Comparison of ENCODE assay signal across 9 mouse cellular contexts in the genomic region with DNA sequence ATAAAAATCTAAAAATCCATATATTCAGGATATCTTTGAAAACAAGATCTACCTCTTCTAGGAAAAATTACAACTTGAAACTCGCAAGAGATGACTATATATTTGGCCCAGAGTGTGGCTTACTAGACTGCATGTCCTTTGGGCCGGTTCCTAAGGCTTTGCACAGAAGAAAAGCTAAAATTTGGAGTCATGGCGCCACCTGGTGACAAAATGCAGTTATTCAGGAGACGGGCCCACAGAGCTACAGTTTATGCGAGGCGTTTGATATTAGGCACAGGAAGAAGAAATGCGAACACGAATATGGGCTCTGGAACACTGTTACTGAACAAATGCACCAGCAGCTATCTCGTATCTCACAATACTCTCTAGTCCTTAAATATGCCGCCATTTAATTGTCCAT. TPM values are rescaled to one million over a fixed set of nuclear protein-coding genes. Genes with fewer than 3 reads are reported as not detected.
DNase-seq lines count a peak whose midpoint lies in the region; ATAC-seq and TF ChIP-seq lines count a peak whose summit lies in the region.
"Had no signal": no experiment of that assay in that cellular context is flagged by ENCODE, and none has a peak within 500 bp of the region (broad histone marks: within the 10 kb centered on the region; RNA-seq: fewer than 3 reads in every experiment).

No protein-coding gene starts in this region.

- 10% methylated on average over 10 of the region's 10 CpGs for WGBS in midbrain, embryonic 12.5 days
- WGBS in midbrain, embryonic 16.5 days, result 6% methylated on average over 10 of the region's 10 CpGs
- WGBS in cerebellum, adult 2 months, result 4% methylated on average over 10 of the region's 10 CpGs
- WGBS in liver, embryonic 14.5 days (ENCODE audit: insufficient replicate concordance), result 5% methylated on average over 10 of the region's 10 CpGs

- no peak overlapping the region for H3K4me3 ChIP-seq in midbrain, embryonic 12.5 days
- H3K4me3 ChIP-seq in midbrain, embryonic 16.5 days (ENCODE audit: low read depth, low read length), result no peak overlapping the region
- H3K4me3 ChIP-seq in cerebellum, adult 2 months (replicated peaks; ENCODE audit: insufficient read depth, low read depth, low read length), result no peak overlapping the region
- no peak overlapping the region for H3K4me3 ChIP-seq in liver, embryonic 14.5 days (ENCODE audit: insufficient read depth in 1 of 2, low read depth in 2 of 2, low read length in 2 of 2)

- no peak overlapping the region for H3K4me2 ChIP-seq in midbrain, embryonic 12.5 days (replicated peaks)
- no peak overlapping the region for H3K4me2 ChIP-seq in midbrain, embryonic 16.5 days (ENCODE audit: low read length)
- no peak overlapping the region for H3K4me2 ChIP-seq in liver, embryonic 14.5 days (ENCODE audit: low read depth)

- no peak overlapping the region for H3K27ac ChIP-seq in midbrain, embryonic 12.5 days (replicated peaks)
- H3K27ac ChIP-seq in midbrain, embryonic 16.5 days (ENCODE audit: low read length), result no peak overlapping the region
- no peak overlapping the region for H3K27ac ChIP-seq in cerebellum, adult 2 months (ENCODE audit: insufficient read depth, low read length)
- H3K27ac ChIP-seq in liver, embryonic 14.5 days, result no peak overlapping the region

- peaks cover 14% of the 10 kb centered on the region for H3K4me1 ChIP-seq in midbrain, embryonic 12.5 days
- H3K4me1 ChIP-seq in midbrain, embryonic 16.5 days (ENCODE audit: control insufficient read depth, insufficient read depth, low read length), result peaks cover 15% of the 10 kb centered on the region
- peaks cover 2% of the 10 kb centered on the region for H3K4me1 ChIP-seq in cerebellum, adult 2 months (ENCODE audit: control insufficient read depth, insufficient read depth, low read length)
- H3K4me1 ChIP-seq in liver, embryonic 14.5 days (replicated peaks; ENCODE audit: control insufficient read depth in 2 of 2, insufficient read depth in 2 of 2, low read length in 1 of 2), result peaks cover 5 to 9% of the 10 kb centered on the region in 2 experiments; a peak in 3 of 4 replicates

- no peak for TF ChIP-seq EP300 in liver, embryonic 14.5 days (IDR thresholded peaks at IDR 0.05; ENCODE audit: low read depth)

- TF ChIP-seq CTCF in cerebellum, adult 2 months (IDR thresholded peaks at IDR 0.05; ENCODE audit: borderline replicate concordance, insufficient read depth, low read depth, low read length), result peak; percentile 70
- peak; percentile 72 for TF ChIP-seq CTCF in liver, embryonic 14.5 days (IDR thresholded peaks at IDR 0.05; ENCODE audit: low read depth)

- no peak overlapping the region for H3K9ac ChIP-seq in midbrain, embryonic 12.5 days (replicated peaks)
- H3K9ac ChIP-seq in midbrain, embryonic 16.5 days (ENCODE audit: low read depth, low read length), result no peak overlapping the region
- H3K9ac ChIP-seq in liver, embryonic 14.5 days (replicated peaks), result no peak overlapping the region

- ATAC-seq in midbrain, embryonic 12.5 days (ENCODE audit: low FRiP score, low read depth), result peak; percentile 35
- no peak for ATAC-seq in midbrain, embryonic 16.5 days
- no peak for ATAC-seq in liver, embryonic 14.5 days (ENCODE audit: insufficient read depth)

- peaks cover 7% of the 10 kb centered on the region for H3K27me3 ChIP-seq in midbrain, embryonic 12.5 days
- no peaks in the 10 kb centered on the region for H3K27me3 ChIP-seq in midbrain, embryonic 16.5 days (ENCODE audit: control insufficient read depth, insufficient read depth, low read depth, low read length)
- no peaks in the 10 kb centered on the region for H3K27me3 ChIP-seq in cerebellum, adult 2 months (ENCODE audit: control insufficient read depth, insufficient read depth, low read length)
- H3K27me3 ChIP-seq in liver, embryonic 14.5 days (ENCODE audit: control insufficient read depth, insufficient read depth, low read length), result no peaks in the 10 kb centered on the region

- H3K36me3 ChIP-seq in midbrain, embryonic 12.5 days, result no peaks in the 10 kb centered on the region
- no peaks in the 10 kb centered on the region for H3K36me3 ChIP-seq in midbrain, embryonic 16.5 days (ENCODE audit: control insufficient read depth, insufficient read depth, low read length)
- no peaks in the 10 kb centered on the region for H3K36me3 ChIP-seq in liver, embryonic 14.5 days (replicated peaks; ENCODE audit: control insufficient read depth, insufficient read depth, low read depth)

- TF ChIP-seq POLR2A in cerebellum, adult 2 months (IDR thresholded peaks at IDR 0.05; ENCODE audit: borderline replicate concordance, insufficient read depth, low read length), result no peak

- peak; percentile 76 to 87 for DNase-seq in cerebellum, adult 2 months
- DNase-seq in frontal cortex, postnatal 25 days (ENCODE audit: low spot score in 2 of 2), result peak; percentile 80 to 85
- DNase-seq in kidney, postnatal 10 days, result peak; percentile 89
- DNase-seq in liver, embryonic 14.5 days (ENCODE audit: low read depth in 3 of 3, low spot score in 3 of 3), result peak; percentile 44 to 57 (median 50)
- DNase-seq in retina, adult 2 months (ENCODE audit: low read depth, low spot score), result peak; percentile 61
- peak; percentile 77 for DNase-seq in thymus, postnatal 25 days

- H3K9me3 ChIP-seq in midbrain, embryonic 12.5 days, result no peaks in the 10 kb centered on the region
- no peaks in the 10 kb centered on the region for H3K9me3 ChIP-seq in midbrain, embryonic 16.5 days (replicated peaks; ENCODE audit: control insufficient read depth, low read length, poor library complexity, severe bottlenecking)
- H3K9me3 ChIP-seq in liver, embryonic 14.5 days (ENCODE audit: control insufficient read depth, low read length), result no peaks in the 10 kb centered on the region

RNA-seq across cellular contexts. Expression of a gene that starts 10.8 kb away (rescaled TPM):
- 0.08 TPM in 1 of 2 replicates, not detected in the other for polyA plus RNA-seq in midbrain, embryonic 12.5 days (2016; fragmentation: Nextera tagmentation; extraction: Ambion mirVana)
- 0.15 and 0.18 TPM in 2 replicates for polyA plus RNA-seq in midbrain, embryonic 16.5 days (2015; fragmentation: Nextera tagmentation; extraction: Ambion mirVana)
- 0.08 and 0.14 TPM in 2 replicates for polyA plus RNA-seq in cerebellum, adult 2 months (2012; rRNA removed)
- not detected in 2 replicates for polyA plus RNA-seq in liver, embryonic 14.5 days (2012; rRNA removed)
- polyA plus RNA-seq in liver, embryonic 14.5 days (2014; fragmentation: Nextera tagmentation; extraction: Ambion mirVana), result not detected in 2 replicates
- polyA plus RNA-seq: gonadal fat pad, adult 2 months had no signal

RNA-seq across cellular contexts. Expression of a gene that starts 11.5 kb away (rescaled TPM):
- polyA plus RNA-seq in midbrain, embryonic 12.5 days (2016; fragmentation: Nextera tagmentation; extraction: Ambion mirVana), result 120 and 136 TPM in 2 replicates
- 128 and 133 TPM in 2 replicates for polyA plus RNA-seq in midbrain, embryonic 16.5 days (2015; fragmentation: Nextera tagmentation; extraction: Ambion mirVana)
- 31.8 and 32.3 TPM in 2 replicates for polyA plus RNA-seq in cerebellum, adult 2 months (2012; rRNA removed)
- polyA plus RNA-seq in liver, embryonic 14.5 days (2012; rRNA removed), result 24.7 and 26.1 TPM in 2 replicates
- 44.1 and 45.1 TPM in 2 replicates for polyA plus RNA-seq in liver, embryonic 14.5 days (2014; fragmentation: Nextera tagmentation; extraction: Ambion mirVana)
